Mouse (Mus musculus) limb, embryonic 10.5 days (tissue): ENCODE data around the gene Ipo4. TPM values are rescaled to one million over a fixed set of nuclear protein-coding genes. Genes with fewer than 3 reads are reported as not detected.

Source experiments
- DNase-seq: peaks from one replicate; pipeline ENCODE4 v3.0.0-alpha.2; 2017; ENCODE audit warnings: low spot score
- H3K27ac ChIP-seq: fragments of 300-500 bp; sonication (generic); 2 replicates; pipeline ENCODE4 v1.5.1; 2016; ENCODE audit warnings: mild to moderate bottlenecking
- H3K27me3 ChIP-seq: fragments of 300-500 bp; sonication (generic); 2 replicates; pipeline ENCODE4 v1.6.1; 2016; ENCODE audit warnings: low read depth, mild to moderate bottlenecking; ENCODE audit not compliant: poor library complexity, severe bottlenecking
- H3K36me3 ChIP-seq: fragments of 300-500 bp; sonication (generic); 2 replicates; pipeline ENCODE4 v1.6.1; 2016; ENCODE audit warnings: mild to moderate bottlenecking, moderate library complexity
- H3K4me1 ChIP-seq: fragments of 300-500 bp; sonication (generic); 2 replicates; pipeline ENCODE4 v1.6.1; 2016
- H3K4me3 ChIP-seq: fragments of 300-500 bp; sonication (generic); 2 replicates; pipeline ENCODE4 v1.5.1; 2016; ENCODE audit warnings: mild to moderate bottlenecking, moderate library complexity
- H3K9me3 ChIP-seq: fragments of 300-500 bp; sonication (generic); replicated peaks from 2 replicates; pipeline ENCODE4 v1.6.1; 2016; ENCODE audit warnings: mild to moderate bottlenecking
- WGBS: fragments of 180-500 bp; shearing (Covaris S2); methylation state at CpG from one replicate; pipeline ENCODE4 v1.1.7; 2016; 5-methylcytosine and 5-hydroxymethylcytosine counted together
- polyA plus RNA-seq: library from polyadenylated mRNA; unstranded; fragments of >200 nt; fragmentation: Nextera tagmentation; extraction: Ambion mirVana; gene quantifications from 2 replicates; pipeline ENCODE4 v1.2.1, GENCODE M21; 2016

Ipo4 gene
- polyA plus RNA-seq, 1 experiment from 2014 or later: 134 TPM

DNA sequence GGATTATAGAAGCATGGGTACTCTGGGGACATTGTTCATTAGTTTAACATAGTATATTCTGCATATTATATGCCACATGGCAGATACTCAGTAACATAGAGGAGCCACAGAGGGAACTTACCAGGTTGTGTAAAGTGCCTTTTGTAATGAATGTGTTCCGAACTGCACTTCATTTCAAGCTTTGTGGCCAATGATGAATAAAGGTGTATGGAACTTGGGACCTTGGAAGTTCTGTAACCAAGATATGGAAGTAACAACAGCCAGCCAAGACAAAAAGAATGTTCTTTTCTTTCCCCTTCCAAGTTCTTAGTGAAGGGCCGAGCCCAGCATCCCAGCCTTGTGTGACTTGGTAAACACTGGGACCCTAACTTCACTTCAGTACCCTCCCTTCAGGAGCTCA, 14.1 kb upstream of the Ipo4 start, which contains the start of gene Tssk4:
TSS of gene Tssk4 (plus strand) at position 301 of the 400 bp plus-strand sequence.
- WGBS: 98% methylated on average over 2 of the region's 2 CpGs
- Histone ChIP-seq H3K4me1 (peaks cover 5% of the 10 kb centered on the region), H3K27me3 (no peaks in the 10 kb centered on the region), H3K27ac (no peak within 1 kb of the TSS), H3K4me3 (no peak within 1 kb of the TSS), H3K9me3 (no peaks in the 10 kb centered on the region), H3K36me3 (peaks cover 23% of the 10 kb centered on the region)
- DNase-seq: no peak

DNA sequence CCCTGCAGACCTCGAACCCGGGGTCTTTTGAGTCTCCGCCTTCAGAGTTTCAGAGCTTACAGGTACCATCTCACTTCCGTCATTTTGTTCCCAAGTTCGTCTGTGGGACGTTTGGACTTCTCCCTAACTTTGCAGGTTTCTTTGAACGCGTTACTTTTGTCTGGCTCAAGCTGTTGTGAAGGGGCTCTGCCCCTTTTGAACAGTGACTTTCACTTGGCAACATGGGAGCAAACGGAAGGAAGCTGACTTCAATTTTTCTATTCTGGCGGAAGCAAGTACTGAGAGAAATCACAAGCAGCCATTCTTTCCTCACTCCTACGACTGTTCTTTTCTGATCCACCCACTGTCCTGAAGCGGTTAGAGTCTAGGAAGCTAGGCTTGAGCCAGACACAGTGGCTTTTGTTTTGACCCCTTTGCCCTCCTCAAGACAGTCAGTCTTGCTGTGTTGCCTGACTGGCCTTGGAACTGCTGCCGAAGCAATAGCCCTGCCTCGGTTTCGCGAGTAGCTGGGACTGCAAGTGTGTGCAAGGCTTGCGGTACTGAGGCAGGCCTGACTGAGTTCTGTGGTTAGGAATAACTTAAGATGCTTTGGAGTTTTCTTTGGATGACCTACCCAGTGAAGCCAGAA, 8.6 kb upstream of the Ipo4 start:
- DNase-seq: no peak
- Histone ChIP-seq H3K4me3 (peak overlapping the region; percentile 98), H3K4me1 (peaks cover 27% of the 10 kb centered on the region), H3K36me3 (peaks cover 49% of the 10 kb centered on the region), H3K27ac (peak overlapping the region; percentile 59; the same call in 1 of the 2 replicates), H3K9me3 (no peaks in the 10 kb centered on the region), H3K27me3 (no peaks in the 10 kb centered on the region)
- 42% methylated on average over 17 of the region's 17 CpGs for WGBS

GRCm38 (mm10) chr14:55643060-55643907, 7.5 kb upstream of the Ipo4 start, which contains the start of gene Tm9sf1:
Tm9sf1 (minus strand) TSS chr14:55643806.
- WGBS: under 1% methylated on average over 89 of the region's 89 CpGs
- no peaks in the 10 kb centered on the region for H3K9me3 ChIP-seq
- no peaks in the 10 kb centered on the region for H3K27me3 ChIP-seq
- H3K4me3 ChIP-seq: peak within 1 kb of the TSS; percentile 98
- DNase-seq: peak; percentile 90
- peaks cover 27% of the 10 kb centered on the region for H3K4me1 ChIP-seq
- peaks cover 60% of the 10 kb centered on the region for H3K36me3 ChIP-seq
- peak within 1 kb of the TSS; percentile 98 for H3K27ac ChIP-seq

GRCm38 (mm10) chr14:55642679-55643059, 6.9 kb upstream of the Ipo4 start:
- peaks cover 66% of the 10 kb centered on the region for H3K36me3 ChIP-seq

DNA sequence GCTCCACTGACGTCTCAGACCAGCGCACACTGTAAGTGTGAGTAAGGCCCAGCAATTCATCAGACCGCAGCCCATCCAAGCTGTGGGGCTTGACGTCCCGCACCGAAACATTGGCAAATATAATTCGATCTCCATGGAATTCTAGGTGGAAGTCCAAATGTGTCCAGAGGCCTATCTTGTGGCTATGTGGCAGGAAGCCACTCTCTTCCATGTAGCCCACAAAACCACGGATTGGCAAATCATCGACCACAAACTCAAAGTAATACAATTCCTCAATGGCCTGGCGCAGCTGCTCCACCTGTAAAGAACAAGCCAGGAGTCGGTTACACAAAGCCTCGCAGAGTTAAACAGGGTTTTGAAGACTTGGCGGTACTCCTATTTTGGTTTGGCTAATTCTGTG, 5.5 kb upstream of the Ipo4 start:
- H3K36me3 ChIP-seq: peaks cover 66% of the 10 kb centered on the region
- H3K27me3 ChIP-seq: no peaks in the 10 kb centered on the region
- no peak overlapping the region for H3K27ac ChIP-seq
- no peak for DNase-seq
- no peaks in the 10 kb centered on the region for H3K9me3 ChIP-seq
- H3K4me1 ChIP-seq: peaks cover 29% of the 10 kb centered on the region
- H3K4me3 ChIP-seq: no peak overlapping the region
- 97% methylated on average over 13 of the region's 13 CpGs for WGBS

More at GRCm38 (mm10) chr14:55642679-55643059, 6.9 kb upstream of the Ipo4 start:
- H3K27me3 ChIP-seq: no peaks in the 10 kb centered on the region
- H3K4me1 ChIP-seq: peaks cover 27% of the 10 kb centered on the region
- peak overlapping the region; percentile 98 for H3K4me3 ChIP-seq
- peak overlapping the region; percentile 98 for H3K27ac ChIP-seq
- WGBS: 28% methylated on average over 8 of the region's 8 CpGs
- H3K9me3 ChIP-seq: no peaks in the 10 kb centered on the region
- no peak for DNase-seq

GRCm38 (mm10) chr14:55640816-55641215, 5.1 kb upstream of the Ipo4 start:
- WGBS: 98% methylated on average over 14 of the region's 14 CpGs
- Histone ChIP-seq H3K9me3 (no peaks in the 10 kb centered on the region), H3K4me3 (no peak overlapping the region), H3K27ac (no peak overlapping the region), H3K4me1 (peaks cover 30% of the 10 kb centered on the region), H3K27me3 (no peaks in the 10 kb centered on the region), H3K36me3 (peaks cover 66% of the 10 kb centered on the region)
- no peak for DNase-seq

- 97% methylated on average over 9 of the region's 9 CpGs for WGBS
- peaks cover 31% of the 10 kb centered on the region for H3K4me1 ChIP-seq
- no peak within 1 kb of the TSS for H3K4me3 ChIP-seq
- H3K36me3 ChIP-seq: peaks cover 75% of the 10 kb centered on the region
- no peak within 1 kb of the TSS for H3K27ac ChIP-seq
- H3K9me3 ChIP-seq: no peaks in the 10 kb centered on the region
- DNase-seq: no peak
- no peaks in the 10 kb centered on the region for H3K27me3 ChIP-seq
Measured at GRCm38 (mm10) chr14:55637795-55638194, 2.0 kb upstream of the Ipo4 start, which contains the start of gene Gm49378. Gm49378 (minus strand) TSS chr14:55637895.

GRCm38 (mm10) chr14:55634874-55635522, 759 bp downstream of the Ipo4 start:
- H3K27me3 ChIP-seq: no peaks in the 10 kb centered on the region
- peaks cover 20% of the 10 kb centered on the region for H3K4me1 ChIP-seq
- peak overlapping the region; percentile 84 for H3K27ac ChIP-seq
- 3% methylated on average over 23 of the region's 23 CpGs for WGBS
- no peak for DNase-seq
- no peaks in the 10 kb centered on the region for H3K9me3 ChIP-seq
- H3K4me3 ChIP-seq: peak overlapping the region; percentile 85
- H3K36me3 ChIP-seq: peaks cover 85% of the 10 kb centered on the region

GRCm38 (mm10) chr14:55629312-55629711, 6.4 kb downstream of the Ipo4 start:
- H3K9me3 ChIP-seq: no peaks in the 10 kb centered on the region
- no peak overlapping the region for H3K4me3 ChIP-seq
- 61% methylated on average over 5 of the region's 5 CpGs for WGBS
- peaks cover 4% of the 10 kb centered on the region for H3K4me1 ChIP-seq
- peak; percentile 49 for DNase-seq
- H3K36me3 ChIP-seq: peaks cover 100% of the 10 kb centered on the region
- no peak overlapping the region for H3K27ac ChIP-seq
- H3K27me3 ChIP-seq: no peaks in the 10 kb centered on the region

GRCm38 (mm10) chr14:55628077-55628827, 7.5 kb downstream of the Ipo4 start:
- Histone ChIP-seq H3K36me3 (peaks cover 100% of the 10 kb centered on the region), H3K4me3 (no peak overlapping the region), H3K27ac (no peak overlapping the region), H3K4me1 (no peaks in the 10 kb centered on the region), H3K9me3 (no peaks in the 10 kb centered on the region), H3K27me3 (no peaks in the 10 kb centered on the region)
- DNase-seq: no peak
- 84% methylated on average over 27 of the region's 27 CpGs for WGBS

- peaks cover 9% of the 10 kb centered on the region; the same call in 1 of the 2 replicates for H3K27me3 ChIP-seq
- H3K9me3 ChIP-seq: no peaks in the 10 kb centered on the region
- no peak for DNase-seq
- 49% methylated on average over 22 of the region's 22 CpGs for WGBS
- peaks cover 21% of the 10 kb centered on the region for H3K4me1 ChIP-seq
- H3K36me3 ChIP-seq: peaks cover 10% of the 10 kb centered on the region
- peak overlapping the region; percentile 46; the same call in 1 of the 2 replicates for H3K27ac ChIP-seq
- H3K4me3 ChIP-seq: peak overlapping the region; percentile 39
Measured at GRCm38 (mm10) chr14:55618486-55619195, 17.1 kb downstream of the Ipo4 start.
